Mouse (Mus musculus) layer of hippocampus, postnatal 14 days (tissue): ENCODE results near the gene Pfn5. TPM values are rescaled to one million over a fixed set of nuclear protein-coding genes. Genes with fewer than 3 reads are reported as not detected.
"Not testable (repeated sequence)": the region's sequence is repeated elsewhere in the genome, so short reads cannot be mapped to it uniquely, and the experiment has no call there.

Source experiments
- DNase-seq, 2 experiments: peaks; one replicate each; pipeline ENCODE4 v3.0.0; 2021 to 2022; ENCODE audit warnings: low spot score in 2 of 2, mixed read lengths in 1 of 2
- long read RNA-seq, 2 experiments: library from polyadenylated mRNA; stranded (forward); transcript quantifications; one replicate each; pipeline ENCODE4 v2.0.0; 2021
- total RNA-seq, 2 experiments: library from RNA; stranded (reverse); gene quantifications; 2 replicates each; pipeline ENCODE4 v1.2.3; 2021

The Pfn5 gene
- total RNA-seq: not detected
- long read RNA-seq, experiment 1: 0 reads
- long read RNA-seq, experiment 2: 0 reads

DNA sequence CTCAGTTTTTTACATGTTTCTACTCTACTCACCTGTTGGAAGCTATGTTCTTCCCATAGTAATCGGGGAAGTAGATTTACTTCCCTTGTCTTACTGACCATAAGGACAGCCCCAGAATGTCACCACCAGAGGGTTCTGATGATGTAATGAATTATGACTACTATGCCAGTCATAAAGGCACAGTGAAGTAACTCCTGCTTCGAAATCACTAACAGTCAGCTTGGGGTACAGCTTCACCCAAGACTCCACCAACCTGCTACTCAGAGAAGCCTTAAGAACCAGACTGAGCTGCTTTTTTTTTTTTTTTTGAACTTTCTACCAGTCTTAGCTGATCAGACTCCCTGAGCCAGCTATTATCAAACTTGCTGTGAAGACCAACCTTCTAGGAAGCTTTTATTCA lies at the start of gene Pfn5, which contains the start of gene Asb12:
Pfn5 (plus strand) TSS at position 218 of the 400 bp plus-strand sequence.
Asb12 (minus strand) TSS at position 101 of the 400 bp plus-strand sequence.
- DNase-seq: no peak

DNA sequence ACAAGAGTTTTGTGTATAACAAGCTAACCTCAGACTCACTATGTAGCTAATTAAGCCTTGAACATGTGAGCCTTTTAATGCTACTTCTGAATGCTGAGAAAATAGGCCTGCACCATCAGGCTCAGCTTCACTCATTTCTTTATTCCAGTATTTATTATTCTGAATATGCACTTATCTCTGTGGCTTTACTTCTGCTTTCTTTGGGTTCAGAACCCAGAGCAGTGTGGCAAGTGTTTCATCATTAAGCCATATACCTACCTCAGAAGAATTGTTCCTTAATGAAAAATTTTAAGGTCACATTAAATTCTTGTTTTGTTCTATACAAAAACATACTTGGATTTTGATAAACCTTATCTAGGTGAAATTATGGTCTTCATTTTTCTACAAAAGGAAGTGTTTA lies 34.0 kb upstream of the Pfn5 start:
- no peak for DNase-seq

DNA sequence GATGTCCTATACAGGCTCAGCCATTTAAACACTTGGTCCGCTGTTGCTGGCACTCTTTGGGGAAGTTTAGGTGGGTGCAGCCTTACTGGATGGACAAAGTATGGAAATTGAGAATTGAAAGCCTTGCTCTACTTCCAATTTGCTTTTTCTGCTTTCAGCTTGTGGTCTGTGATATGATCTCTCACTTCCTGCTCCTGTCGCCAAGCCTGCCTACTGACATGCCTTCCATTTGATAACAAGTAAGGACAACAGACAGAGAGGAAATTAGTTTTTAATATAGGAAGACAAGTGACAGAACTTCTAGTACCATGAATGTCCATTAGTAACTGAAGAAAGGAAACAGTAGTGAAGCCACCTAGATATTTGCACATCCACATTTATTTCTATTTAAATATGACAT lies 32.7 kb upstream of the Pfn5 start:
- DNase-seq: no peak

DNA sequence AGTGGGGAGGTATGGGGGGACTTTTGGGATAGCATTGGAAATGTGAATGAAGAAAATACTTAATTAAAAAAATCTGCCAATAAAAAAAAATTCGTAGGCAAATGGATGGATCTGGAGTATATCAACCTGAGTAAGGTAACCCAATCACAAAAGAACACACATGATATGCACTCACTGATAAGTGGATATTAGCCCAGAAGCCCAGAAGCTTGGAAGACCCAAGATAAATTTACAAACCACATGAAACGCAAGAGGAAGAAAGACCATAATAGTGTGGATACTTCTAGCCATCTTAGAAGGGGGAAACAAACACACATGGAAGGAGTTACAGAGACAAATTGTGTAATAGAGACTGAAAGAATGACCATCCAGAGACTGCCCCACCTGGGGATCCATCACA lies 22.4 kb upstream of the Pfn5 start:
- DNase-seq: not testable (repeated sequence)

DNA sequence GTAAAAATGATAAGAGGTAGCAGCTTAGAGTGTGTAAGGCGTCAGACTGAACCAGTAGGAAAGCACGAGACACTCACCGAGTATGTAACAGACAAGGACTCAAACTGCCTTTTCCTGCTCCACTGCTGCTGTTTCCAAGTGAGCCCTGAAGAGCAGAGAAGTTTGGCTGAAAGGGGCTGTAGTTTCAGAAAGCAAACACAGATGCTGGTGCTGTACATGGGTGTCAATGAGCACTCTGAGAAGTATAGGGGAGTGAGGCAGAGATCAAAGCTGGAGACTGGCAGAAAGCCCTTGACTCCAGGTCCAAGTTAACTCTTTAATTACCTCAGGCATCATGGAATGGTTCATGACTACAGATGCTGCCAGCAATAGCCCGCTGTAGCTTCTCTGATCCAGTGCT lies 3.6 kb upstream of the Pfn5 start:
- no peak for DNase-seq

DNA sequence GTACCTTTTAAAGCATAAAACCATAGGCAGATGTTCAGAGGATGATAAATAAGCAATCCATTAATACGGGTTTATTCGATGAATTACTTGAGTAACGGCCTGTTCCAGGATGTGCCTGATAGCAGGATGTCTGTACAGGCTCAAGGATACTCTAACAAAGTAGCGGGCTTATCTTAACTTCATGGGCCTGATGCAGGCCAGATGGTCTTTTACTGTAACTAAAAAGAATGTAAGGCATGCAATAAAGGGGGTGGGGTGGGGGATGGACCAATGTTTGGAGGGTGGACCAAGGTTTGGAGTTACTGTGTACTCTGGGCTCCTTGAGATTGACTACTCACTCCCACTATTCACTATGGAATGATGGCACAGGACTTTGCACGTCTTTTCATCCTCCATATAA lies 42.7 kb downstream of the Pfn5 start:
- DNase-seq: no peak

Other genes with a start within 250 kb of the Pfn5 start
- 10 to 100 TPM in 1 of 2 experiments, 1 to 10 TPM in 1; 9.4 to 10.3 TPM for gene Amer1, start 113.2 kb upstream of the Pfn5 start, total RNA-seq
- gene Asb12, start 117 bp upstream of the Pfn5 start, total RNA-seq: not detected
- 10 to 100 TPM; 21.3 to 22.9 TPM for gene Zc4h2, start 100.4 kb downstream of the Pfn5 start, total RNA-seq
- gene Zc3h12b, start 153.6 kb downstream of the Pfn5 start, total RNA-seq: 10 to 100 TPM; 25.6 to 26.7 TPM